Mouse (Mus musculus): ENCODE measurements at regions not wholly inside any gene's neighbourhood (a gene's known extent, or its start where the extent isn't known, plus 50 kb on each side); places are given as distances from the start of the nearest gene placed in this dataset.

DNA sequence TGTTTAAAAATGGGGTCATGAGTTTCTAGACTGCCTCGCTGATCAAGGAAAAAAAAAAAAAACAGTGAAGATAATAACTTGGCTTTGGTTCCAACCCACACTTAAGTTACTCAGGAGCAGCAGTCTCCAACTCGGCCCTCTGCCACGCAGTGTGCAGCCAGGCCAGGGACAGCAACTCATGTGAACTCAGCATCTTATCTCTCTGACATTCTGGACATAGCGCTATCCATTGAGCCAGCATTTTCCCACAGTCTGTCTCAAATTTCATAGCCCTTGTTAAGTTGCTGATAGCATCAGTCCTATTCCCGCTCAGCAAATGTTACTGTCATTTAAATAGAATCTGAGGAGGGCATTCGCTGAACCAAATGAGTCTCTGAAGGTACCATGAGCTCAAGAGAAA lies 102.2 kb downstream of the Ndfip2 start:
- DNase-seq (ENCODE audit: extremely low read depth): no peak
- Histone ChIP-seq H3K27ac (ENCODE audit: insufficient read depth, low read depth) (no peak overlapping the region), H3K4me3 (replicated peaks in 1 of 3; ENCODE audit: low read depth in 2 of 3, low read length in 2 of 3, poor library complexity in 1 of 3) (no peak overlapping the region), H3K27me3 (replicated peaks) (no peaks in the 10 kb centered on the region), H3K4me1 (ENCODE audit: control insufficient read depth in 1 of 2, insufficient read depth in 2 of 2) (no peaks in the 10 kb centered on the region), H3K9ac (ENCODE audit: insufficient read depth, low read depth) (no peak overlapping the region), H3K79me2 (replicated peaks; ENCODE audit: control insufficient read depth, extremely low read depth, insufficient read depth, poor library complexity, severe bottlenecking) (no peaks in the 10 kb centered on the region), H3K9me3 (replicated peaks; ENCODE audit: low read length) (no peaks in the 10 kb centered on the region), H3K4me2 (ENCODE audit: insufficient read depth, low read depth, poor library complexity, severe bottlenecking) (no peak overlapping the region), H3K36me3 (replicated peaks in 1 of 2; ENCODE audit: control insufficient read depth in 1 of 2, insufficient read depth in 1 of 2, low read length in 1 of 2) (no peaks in the 10 kb centered on the region)
- dilution Hi-C loops (cut with MboI; ENCODE audit: extremely low pct_ligation_motif_present, extremely low pct_unique_long_range_greater_than_20kb, low sequenced_read_pairs) (no loop called here), in situ Hi-C loops (cut with MboI; ENCODE audit: low pct_ligation_motif_present, low pct_unique_long_range_greater_than_20kb, low sequenced_read_pairs) (no loop called here)
- TF ChIP-seq SIN3A (IDR thresholded peaks at IDR 0.05; ENCODE audit: low read length) (no peak), MXI1 (IDR thresholded peaks at IDR 0.05; ENCODE audit: low read depth, low read length) (no peak), ZMIZ1 (IDR thresholded peaks at IDR 0.05; ENCODE audit: low read depth, low read length) (no peak), E2F4 (IDR thresholded peaks at IDR 0.05; ENCODE audit: insufficient replicate concordance, low read depth, low read length) (no peak), ELF1 (IDR thresholded peaks at IDR 0.05; ENCODE audit: low read depth, low read length) (no peak), HCFC1 (IDR thresholded peaks at IDR 0.05; ENCODE audit: low read depth, low read length) (no peak), TCF12 (IDR thresholded peaks at IDR 0.05; ENCODE audit: low read depth, low read length) (no peak), RCOR1 (conservative IDR thresholded peaks at IDR 0.05; ENCODE audit: low read depth, low read length) (no peak), ZKSCAN1 (IDR thresholded peaks at IDR 0.05; ENCODE audit: borderline replicate concordance, low read depth, low read length) (no peak), EP300 (IDR thresholded peaks at IDR 0.05; ENCODE audit: low read length) (no peak), JUN (IDR thresholded peaks at IDR 0.05; ENCODE audit: insufficient read depth, low read depth, low read length) (no peak), CTCF (conservative IDR thresholded peaks at IDR 0.05 in 1 of 2, IDR thresholded peaks at IDR 0.05 in 1 of 2; ENCODE audit: low read depth in 2 of 2, low read length in 2 of 2) (no peak), UBTF (IDR thresholded peaks at IDR 0.05; ENCODE audit: low read depth, low read length) (no peak), MAZ (IDR thresholded peaks at IDR 0.05; ENCODE audit: low read depth, low read length) (no peak), MAX (IDR thresholded peaks at IDR 0.05; ENCODE audit: low read length) (no peak), TBP (conservative IDR thresholded peaks at IDR 0.05; ENCODE audit: low read depth, low read length) (no peak), NRF1 (IDR thresholded peaks at IDR 0.05; ENCODE audit: low read depth, low read length) (no peak), GABPA (IDR thresholded peaks at IDR 0.05; ENCODE audit: insufficient replicate concordance, low read depth, low read length) (no peak), USF1 (IDR thresholded peaks at IDR 0.05; ENCODE audit: low read depth, low read length) (no peak)

DNA sequence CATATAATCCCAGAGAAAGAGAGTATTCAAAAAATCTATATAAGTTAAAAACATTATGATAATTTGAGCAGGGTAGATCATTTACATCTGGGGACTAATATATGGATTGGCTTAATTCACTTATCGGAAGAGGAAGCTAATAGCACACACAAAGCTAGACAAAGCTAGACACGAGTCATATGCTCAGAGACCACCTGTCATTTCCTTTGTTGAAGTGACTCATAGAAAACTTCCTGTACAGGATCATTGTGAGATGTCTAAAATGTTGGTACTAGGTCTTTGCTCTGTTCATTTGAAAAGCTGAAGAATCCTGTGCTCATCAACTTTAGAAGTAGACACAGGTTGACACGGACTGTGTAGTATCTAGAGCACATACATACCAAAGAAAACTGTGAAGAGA lies 101.5 kb downstream of the Ndfip2 start:
- no peaks in the 10 kb centered on the region for H3K36me3 ChIP-seq (replicated peaks in 1 of 2; ENCODE audit: control insufficient read depth in 1 of 2, insufficient read depth in 1 of 2, low read length in 1 of 2)

More for the DNA sequence above, 101.5 kb downstream of the Ndfip2 start:
- no peak for TF ChIP-seq ZMIZ1 (IDR thresholded peaks at IDR 0.05; ENCODE audit: low read depth, low read length)
- no peak for TF ChIP-seq SMC3 (IDR thresholded peaks at IDR 0.05; ENCODE audit: low read depth, low read length)
- no peak for TF ChIP-seq JUND (conservative IDR thresholded peaks at IDR 0.05; ENCODE audit: low read depth, low read length)
- H3K4me1 ChIP-seq (ENCODE audit: control insufficient read depth in 1 of 2, insufficient read depth in 2 of 2): no peaks in the 10 kb centered on the region
- H3K79me2 ChIP-seq (replicated peaks; ENCODE audit: control insufficient read depth, extremely low read depth, insufficient read depth, poor library complexity, severe bottlenecking): no peaks in the 10 kb centered on the region
- H3K27ac ChIP-seq (ENCODE audit: insufficient read depth, low read depth): no peak overlapping the region
- in situ Hi-C loops (cut with MboI; ENCODE audit: low pct_ligation_motif_present, low pct_unique_long_range_greater_than_20kb, low sequenced_read_pairs): no loop called here
- no peaks in the 10 kb centered on the region for H3K9me3 ChIP-seq (replicated peaks; ENCODE audit: low read length)
- H3K4me3 ChIP-seq (replicated peaks in 1 of 3; ENCODE audit: low read depth in 2 of 3, low read length in 2 of 3, poor library complexity in 1 of 3): no peak overlapping the region
- no peak for DNase-seq (ENCODE audit: extremely low read depth)
- dilution Hi-C loops (cut with MboI; ENCODE audit: extremely low pct_ligation_motif_present, extremely low pct_unique_long_range_greater_than_20kb, low sequenced_read_pairs): no loop called here
- no peaks in the 10 kb centered on the region for H3K27me3 ChIP-seq (replicated peaks)
- no peak overlapping the region for H3K9ac ChIP-seq (ENCODE audit: insufficient read depth, low read depth)
- no peak overlapping the region for H3K4me2 ChIP-seq (ENCODE audit: insufficient read depth, low read depth, poor library complexity, severe bottlenecking)

All from CH12.LX (cell line).